Mouse (Mus musculus): Measurements from ENCODE around the gene Sorcs3.

Gene Sorcs3

DNA sequence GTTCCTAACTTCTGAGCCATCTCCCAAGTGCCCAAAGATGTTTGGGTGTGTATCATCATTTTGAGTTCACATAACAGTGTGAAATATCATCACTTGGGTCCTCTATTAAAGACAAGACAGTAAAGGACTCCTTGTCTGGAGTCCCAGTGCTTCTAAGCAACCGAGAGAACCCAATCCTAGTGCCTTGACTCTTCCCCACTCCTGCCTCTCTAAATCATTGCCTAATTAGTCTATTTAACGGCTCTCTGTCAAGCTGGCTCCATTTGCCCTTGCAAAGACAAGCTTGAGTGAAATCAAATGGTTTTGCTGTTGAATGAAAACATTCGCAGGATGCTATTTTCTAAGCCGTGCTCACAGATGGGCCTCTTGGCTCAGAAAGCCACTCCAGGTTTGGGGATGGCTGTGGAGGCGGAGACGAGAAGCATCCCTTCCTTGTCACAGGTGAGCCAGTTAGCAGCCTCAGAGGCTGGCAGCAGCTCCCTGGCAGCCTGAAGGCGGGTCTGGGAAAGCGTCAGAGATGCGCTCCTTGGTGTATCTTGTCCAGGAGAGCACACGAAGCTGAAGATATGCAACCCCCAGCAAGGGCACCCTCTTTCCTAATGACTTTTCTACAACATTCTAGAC lies 79.9 kb downstream of the Sorcs3 start:
- CTCF ChIA-PET = no interaction called here

GRCm38 (mm10) chr19:48294251-48294650 lies 88.4 kb downstream of the Sorcs3 start:
- CTCF ChIA-PET = no interaction called here

DNA sequence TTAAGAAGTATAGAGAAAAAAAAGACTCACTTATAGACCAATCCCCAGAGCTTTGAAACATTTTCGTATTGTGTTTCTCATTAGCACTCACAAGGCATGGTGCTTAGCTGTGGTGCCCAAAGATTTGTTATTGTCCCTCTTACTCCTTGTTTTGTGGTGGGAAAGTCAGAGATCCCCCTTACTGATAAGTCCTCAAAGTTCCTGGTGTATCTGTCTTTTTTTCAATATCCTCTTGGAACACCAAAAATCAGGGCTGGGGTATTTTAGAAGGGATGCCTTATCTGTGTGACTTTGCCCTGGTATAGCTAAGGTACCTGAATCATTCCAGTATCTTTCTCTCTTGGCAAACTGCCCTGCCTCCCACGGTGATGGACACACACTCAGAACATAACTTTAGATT lies 92.6 kb downstream of the Sorcs3 start:
- CTCF ChIA-PET = no interaction called here

DNA sequence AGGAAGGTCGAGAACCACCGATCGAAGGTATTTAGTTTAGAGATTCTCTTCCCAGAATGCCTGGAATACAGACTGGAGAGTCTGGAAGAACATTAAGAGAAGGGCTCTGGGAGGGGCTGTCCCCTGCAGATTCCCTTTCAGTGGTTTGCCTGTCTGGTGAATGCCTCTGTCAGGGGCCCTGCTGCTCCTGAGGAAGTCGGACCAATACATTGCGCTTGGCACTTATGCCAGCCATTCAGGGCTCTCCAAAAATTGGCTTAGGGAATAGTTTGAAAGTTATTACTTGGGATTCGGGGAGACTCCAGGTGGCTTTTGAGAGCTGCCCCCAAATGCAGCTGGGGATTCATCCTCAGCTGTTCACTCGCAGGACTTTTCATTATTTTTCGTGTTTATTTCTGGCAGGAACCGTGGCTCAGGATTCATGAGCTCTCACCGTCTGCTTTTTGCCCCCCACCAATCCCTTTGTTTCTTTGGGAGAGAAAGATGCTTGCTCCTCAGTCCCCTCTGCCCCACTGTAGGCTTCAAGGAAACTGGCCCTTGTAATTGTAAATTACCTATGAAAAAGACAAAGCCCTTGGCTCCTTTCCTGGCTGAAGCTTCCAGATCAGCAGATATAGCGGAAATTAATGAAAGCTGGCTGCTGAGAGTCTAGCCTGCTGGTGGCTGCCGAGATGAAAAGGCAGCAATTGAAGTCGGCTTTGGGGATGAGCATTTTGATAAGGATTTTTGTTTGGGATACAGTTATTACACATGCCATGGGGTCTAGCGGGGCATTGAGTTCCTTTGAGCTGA lies 94.8 kb downstream of the Sorcs3 start:
- CTCF ChIA-PET = no interaction called here

GRCm38 (mm10) chr19:48301300-48301699 lies 95.5 kb downstream of the Sorcs3 start:
- CTCF ChIA-PET = no interaction called here

DNA sequence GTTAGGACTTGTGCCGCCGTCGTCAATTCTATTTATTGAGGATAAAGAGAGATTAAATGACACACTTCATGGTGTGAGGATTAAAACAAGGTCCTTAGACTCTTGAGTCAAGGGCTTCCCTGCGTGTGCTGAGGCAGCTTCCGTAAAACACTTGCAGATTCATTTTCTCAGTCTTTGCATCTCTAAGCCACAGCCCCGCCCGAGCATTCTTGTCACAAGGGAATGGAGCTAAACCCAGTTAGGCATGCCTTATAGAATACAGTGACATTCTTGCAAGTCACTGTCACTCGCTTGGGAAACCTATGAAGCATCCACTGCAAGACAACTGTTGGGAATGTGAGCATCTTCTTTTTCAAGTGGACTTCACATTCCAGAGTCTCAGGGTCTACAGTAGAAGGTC lies 102.5 kb downstream of the Sorcs3 start:
- CTCF ChIA-PET = no interaction called here

DNA sequence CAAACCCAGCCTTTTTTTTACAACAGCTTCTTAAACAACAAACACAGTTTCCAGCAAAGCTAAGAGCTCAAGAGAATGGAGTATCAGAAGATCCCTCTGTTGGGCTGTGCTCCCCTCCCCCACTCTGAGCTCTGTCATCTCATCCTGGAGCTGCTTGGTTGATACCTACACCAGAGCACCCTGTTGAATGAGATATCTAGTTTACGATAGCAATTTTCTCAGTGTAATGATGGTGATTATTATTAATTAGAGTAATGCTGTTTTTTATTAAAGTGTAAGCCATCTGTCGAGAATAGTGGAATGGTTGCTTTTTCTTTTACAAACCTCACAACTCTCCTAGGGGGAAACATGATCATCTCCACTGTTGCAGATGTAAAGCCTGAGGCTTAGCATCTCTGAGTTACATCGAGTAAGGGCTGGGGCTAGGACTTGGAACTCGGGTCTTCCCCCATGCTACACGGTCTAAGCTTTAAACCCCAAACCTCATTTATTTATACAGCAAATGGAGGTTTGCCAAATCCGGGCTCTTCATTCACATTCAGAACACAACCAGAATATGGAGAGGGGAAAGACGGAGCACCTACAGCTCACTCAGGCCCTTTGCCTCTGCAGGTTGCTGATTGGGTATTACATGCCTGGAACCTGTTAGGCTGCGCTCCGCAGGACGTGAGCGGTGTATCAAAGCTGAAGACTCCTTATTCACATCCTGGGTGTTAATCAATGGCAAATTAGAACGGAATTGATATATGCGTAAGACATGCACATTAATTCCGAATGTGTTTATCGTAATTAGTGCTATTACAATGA lies 103.9 kb downstream of the Sorcs3 start:
- CTCF ChIA-PET = no interaction called here

DNA sequence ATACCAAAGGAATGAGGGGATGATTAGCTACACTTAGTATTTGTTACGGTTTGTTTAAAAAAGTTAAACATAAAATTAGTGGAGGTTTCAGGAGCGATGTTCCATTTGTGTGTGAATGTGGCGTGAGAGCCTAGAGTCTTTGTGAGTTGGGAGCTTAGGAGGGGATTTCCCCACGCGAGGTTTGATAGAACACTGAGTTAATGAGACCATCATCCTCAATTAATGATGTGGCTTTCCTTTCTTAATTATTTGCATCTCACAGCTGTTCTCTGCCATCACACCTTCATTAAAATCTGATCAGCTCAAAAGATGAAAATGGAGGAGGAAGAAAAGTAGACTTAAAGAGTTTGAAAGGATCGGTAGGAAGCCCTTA lies 104.5 kb downstream of the Sorcs3 start:
- CTCF ChIA-PET = no interaction called here

DNA sequence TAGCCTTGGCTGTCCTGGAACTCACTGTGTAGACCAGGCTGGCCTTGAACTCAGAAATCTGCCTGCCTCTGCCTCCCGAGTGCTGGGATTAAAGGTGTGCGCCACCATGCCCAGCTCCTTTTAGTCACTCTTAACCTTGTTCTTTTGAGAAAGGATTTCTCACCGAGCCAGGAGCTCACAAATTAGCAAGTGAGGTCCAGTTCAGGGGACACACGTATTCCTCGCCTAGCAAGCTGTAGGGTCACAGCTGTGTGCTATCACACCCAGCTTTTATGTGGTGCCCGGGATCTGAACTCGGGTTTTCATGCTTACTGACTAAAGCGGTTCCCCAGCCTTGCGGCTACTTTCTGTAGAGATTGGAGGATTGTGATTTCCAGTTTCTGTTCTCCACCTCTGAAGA lies 108.0 kb downstream of the Sorcs3 start:
- CTCF ChIA-PET = no interaction called here

DNA sequence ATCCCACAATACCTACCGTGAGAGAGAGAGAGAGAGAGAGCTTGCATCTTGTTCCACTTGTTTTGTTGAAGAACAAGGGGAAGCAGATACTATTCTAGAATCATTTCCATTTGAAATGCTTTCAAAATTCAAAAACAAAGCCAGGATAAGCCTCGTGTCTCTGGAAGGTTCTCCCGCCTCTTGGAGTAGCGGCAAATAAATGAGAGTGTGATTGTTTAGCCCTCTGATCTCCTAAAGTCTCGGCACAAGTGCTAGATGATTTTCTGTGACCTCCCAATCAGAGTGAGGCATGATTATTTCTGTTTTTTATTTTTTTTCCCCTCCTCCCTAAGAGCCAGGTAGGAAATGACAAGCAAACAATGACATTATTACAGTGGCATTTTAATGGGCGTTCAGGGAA lies 121.3 kb downstream of the Sorcs3 start:
- CTCF ChIA-PET = no interaction called here

GRCm38 (mm10) chr19:48328171-48328570 lies 122.3 kb downstream of the Sorcs3 start:
- CTCF ChIA-PET = no interaction called here

GRCm38 (mm10) chr19:48331640-48332039 lies 125.8 kb downstream of the Sorcs3 start:
- CTCF ChIA-PET = no interaction called here

DNA sequence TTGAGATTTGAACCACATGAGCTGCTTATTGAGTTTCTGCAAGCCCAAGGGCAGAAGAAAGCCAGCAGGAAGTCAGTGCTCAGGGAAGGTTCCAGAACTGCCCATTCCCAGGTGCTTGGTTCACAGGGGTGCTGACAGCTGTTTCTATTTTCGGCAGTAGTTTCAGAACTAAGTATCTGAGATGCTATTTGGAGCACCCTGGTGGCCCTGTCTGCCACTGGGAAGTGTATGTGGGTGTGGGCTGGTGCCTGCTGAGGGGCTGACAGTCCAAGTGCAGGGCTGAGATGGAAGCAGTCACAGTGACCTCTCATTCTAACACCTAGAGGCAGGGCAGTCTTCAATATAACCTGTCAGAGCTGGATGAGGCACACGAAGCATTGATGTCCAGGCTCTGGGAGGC lies 127.3 kb downstream of the Sorcs3 start:
- CTCF ChIA-PET = no interaction called here

- CTCF ChIA-PET = no interaction called here
These were observed 131.6 kb downstream of the Sorcs3 start for GRCm38 (mm10) chr19:48337461-48337860.

- CTCF ChIA-PET = no interaction called here
These were observed 132.3 kb downstream of the Sorcs3 start for GRCm38 (mm10) chr19:48338098-48338497.

GRCm38 (mm10) chr19:48342770-48343169 lies 136.9 kb downstream of the Sorcs3 start:
- CTCF ChIA-PET = no interaction called here

- CTCF ChIA-PET = no interaction called here
These were observed 137.6 kb downstream of the Sorcs3 start for GRCm38 (mm10) chr19:48343442-48343841.

- CTCF ChIA-PET = no interaction called here
These were observed 141.3 kb downstream of the Sorcs3 start for GRCm38 (mm10) chr19:48347116-48347515.

- CTCF ChIA-PET = no interaction called here
These were observed 151.0 kb downstream of the Sorcs3 start for GRCm38 (mm10) chr19:48356806-48357205.

DNA sequence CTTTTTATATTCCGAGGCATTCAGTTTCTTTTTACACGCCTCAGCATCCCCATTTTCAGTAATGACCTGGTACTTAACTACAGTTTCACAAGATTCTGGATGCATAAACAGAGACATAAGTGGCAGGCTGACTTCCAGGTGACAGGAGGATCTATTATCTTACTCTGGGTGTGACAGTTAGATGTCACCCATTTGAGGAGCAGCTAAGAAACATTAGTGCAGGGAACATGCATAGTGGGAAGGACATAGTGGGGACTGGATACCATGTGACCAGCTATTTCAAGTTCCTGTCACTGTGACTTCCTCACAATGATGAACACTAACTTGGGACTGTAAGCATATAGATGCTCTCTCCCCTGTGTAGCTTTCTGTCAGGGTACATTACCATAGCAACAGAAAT lies 156.3 kb downstream of the Sorcs3 start:
- CTCF ChIA-PET = no interaction called here

DNA sequence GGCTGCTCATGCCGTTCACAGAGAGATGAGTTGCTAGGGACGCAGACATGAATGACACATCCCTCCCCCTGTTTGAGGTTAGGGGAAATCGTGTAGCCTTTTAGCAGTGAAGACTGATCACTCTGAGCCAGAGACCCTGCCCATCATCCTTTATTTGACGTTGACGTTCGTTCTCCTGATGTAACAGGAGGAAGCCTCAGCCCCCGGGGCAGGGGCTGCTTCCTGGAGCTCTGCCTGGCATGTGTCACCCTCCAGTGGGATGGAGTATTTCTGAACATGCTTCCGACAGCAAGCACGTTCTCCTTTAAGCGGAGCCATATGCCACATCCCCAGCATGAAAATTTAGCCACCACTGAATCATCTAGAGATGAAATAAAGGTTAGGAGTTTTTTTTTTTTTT lies 162.2 kb downstream of the Sorcs3 start:
- CTCF ChIA-PET = no interaction called here

DNA sequence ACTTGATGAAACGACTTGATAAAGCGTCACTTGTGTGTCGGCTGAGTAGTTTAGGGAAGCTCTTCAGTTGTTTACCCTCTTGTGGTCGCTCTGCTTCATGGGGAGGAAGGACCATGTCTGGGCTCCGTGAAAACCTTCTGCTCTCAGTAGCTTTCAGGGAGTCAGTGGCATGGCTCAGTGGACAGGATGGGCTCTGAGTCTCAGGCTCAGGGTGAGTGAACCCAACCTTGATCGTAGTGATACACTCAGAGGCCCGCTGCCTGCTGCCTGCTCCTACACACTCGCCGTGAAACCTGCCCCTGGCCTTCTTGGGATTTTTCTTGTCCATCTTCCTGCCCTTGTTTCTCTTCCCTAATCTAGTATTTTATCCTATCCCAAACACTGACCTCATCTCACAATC lies 166.0 kb downstream of the Sorcs3 start:
- CTCF ChIA-PET = no interaction called here

DNA sequence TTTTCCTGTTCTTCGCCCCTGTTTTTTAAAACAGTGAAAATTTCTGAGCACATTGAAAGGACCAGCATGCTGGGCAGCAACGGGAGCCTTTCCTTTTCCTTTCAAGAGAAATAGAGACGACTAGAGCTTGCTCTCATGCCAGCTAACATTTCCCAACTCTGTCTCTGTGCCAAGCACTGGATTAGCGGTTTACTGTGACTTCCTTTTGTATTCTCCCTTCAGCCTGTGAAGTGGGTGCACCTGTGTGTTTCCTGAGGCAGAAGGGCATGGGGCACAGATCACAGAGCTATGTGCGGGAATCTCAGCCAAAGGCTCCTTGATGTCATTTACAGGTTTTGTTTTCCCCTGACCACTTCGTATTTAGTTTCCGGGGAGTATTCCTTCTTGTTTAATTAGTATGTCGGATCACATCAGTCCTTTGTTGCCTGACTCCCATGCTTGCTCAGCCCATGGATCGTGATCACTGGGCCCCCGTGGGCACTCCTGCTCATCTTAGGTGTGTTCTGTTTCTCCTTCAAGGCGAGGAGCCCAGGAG lies 172.2 kb downstream of the Sorcs3 start:
- CTCF ChIA-PET = no interaction called here
